Mouse (Mus musculus) MEL (cell line): Measurements from ENCODE around the gene Pik3ip1. TPM values are rescaled to one million over a fixed set of nuclear protein-coding genes. Genes with fewer than 3 reads are reported as not detected.

Experiments
- DNase-seq: peaks from one replicate; pipeline ENCODE4 v3.0.0; 2011; ENCODE audit warnings: low read depth, low spot score
- H3K27ac ChIP-seq: 2 replicates; pipeline ENCODE4 v1.5.1; 2012; ENCODE audit warnings: low read depth, mild to moderate bottlenecking, control low read depth, low read length, moderate library complexity; ENCODE audit not compliant: control insufficient read depth
- H3K27me3 ChIP-seq, 2 experiments: fragments of 150-350 bp in 1 of 2; sonication (generic) in 1 of 2; 2 replicates each; pipeline ENCODE4 v1.6.1; 2012; ENCODE audit warnings: low read length in 2 of 2, mild to moderate bottlenecking in 2 of 2, improper control_type of control experiment in 1 of 2, moderate library complexity in 1 of 2; ENCODE audit not compliant: insufficient read depth in 2 of 2, control insufficient read depth in 1 of 2
- H3K36me3 ChIP-seq, 2 experiments: 2 replicates each; pipeline ENCODE4 v1.6.1; 2012 to 2014; ENCODE audit warnings: low read length in 2 of 2, improper control_type of control experiment in 1 of 2, inconsistent platforms in 1 of 2, mild to moderate bottlenecking in 1 of 2; ENCODE audit not compliant: insufficient read depth in 2 of 2, control insufficient read depth in 1 of 2
- H3K4me1 ChIP-seq, 2 experiments: fragments of 150-350 bp in 1 of 2; sonication (generic) in 1 of 2; 2 replicates each; pipeline ENCODE4 v1.6.1; 2012; ENCODE audit warnings: low read length in 2 of 2, improper control_type of control experiment in 1 of 2, mild to moderate bottlenecking in 1 of 2; ENCODE audit not compliant: insufficient read depth in 2 of 2, control insufficient read depth in 1 of 2
- H3K4me3 ChIP-seq, 2 experiments: fragments of 150-350 bp in 1 of 2; sonication (generic) in 1 of 2; 2 replicates each; pipeline ENCODE4 v1.5.1; 2012; ENCODE audit warnings: low read depth in 2 of 2, low read length in 2 of 2, mild to moderate bottlenecking in 2 of 2, moderate library complexity in 2 of 2, control low read depth in 1 of 2, improper control_type of control experiment in 1 of 2; ENCODE audit not compliant: control insufficient read depth in 1 of 2, insufficient read depth in 1 of 2
- H3K79me2 ChIP-seq: 2 replicates; pipeline ENCODE4 v1.6.1; 2012; ENCODE audit warnings: mild to moderate bottlenecking, low read length, moderate library complexity; ENCODE audit not compliant: control insufficient read depth, poor library complexity, insufficient read depth
- H3K9ac ChIP-seq: 2 replicates; pipeline ENCODE4 v1.6.1; 2012; ENCODE audit warnings: low read depth, mild to moderate bottlenecking, control low read depth, low read length, moderate library complexity; ENCODE audit not compliant: control insufficient read depth, poor library complexity, severe bottlenecking
- H3K9me3 ChIP-seq: fragments of 150-350 bp; sonication (generic); replicated peaks from 2 replicates; pipeline ENCODE4 v1.6.1; 2012; ENCODE audit warnings: mild to moderate bottlenecking, low read length, improper control_type of control experiment, moderate library complexity; ENCODE audit not compliant: insufficient read depth
- CHD1 ChIP-seq: IDR thresholded peaks from 2 replicates; pipeline ENCODE4 v1.6.1; 2012; ENCODE audit warnings: low read depth, mild to moderate bottlenecking, inconsistent platforms, low read length, improper control_type of control experiment
- CHD2 ChIP-seq: IDR thresholded peaks from 2 replicates; pipeline ENCODE4 v1.6.1; 2011; ENCODE audit warnings: low read length, improper control_type of control experiment
- CTCF ChIP-seq, 3 experiments: IDR thresholded peaks in 2 of 3; conservative IDR thresholded peaks in 1 of 3; 2 replicates each; pipeline ENCODE4 v1.5.1; 2011 to 2012; ENCODE audit warnings: low read length in 3 of 3, low read depth in 2 of 3, mild to moderate bottlenecking in 2 of 3, improper control_type of control experiment in 1 of 3, inconsistent platforms in 1 of 3, mixed read lengths in 1 of 3, moderate library complexity in 1 of 3; ENCODE audit not compliant: control insufficient read depth in 1 of 3, insufficient read depth in 1 of 3, poor library complexity in 1 of 3, severe bottlenecking in 1 of 3
- E2F4 ChIP-seq: IDR thresholded peaks from 2 replicates; pipeline ENCODE4 v1.6.1; 2011; ENCODE audit warnings: low read depth, low read length, improper control_type of control experiment, borderline replicate concordance
- ETS1 ChIP-seq: IDR thresholded peaks from 2 replicates; pipeline ENCODE4 v1.6.1; 2012; ENCODE audit warnings: low read depth, mild to moderate bottlenecking, inconsistent platforms, low read length, improper control_type of control experiment, moderate library complexity
- GATA1 ChIP-seq: IDR thresholded peaks from 2 replicates; pipeline ENCODE4 v1.6.1; 2011; ENCODE audit warnings: low read depth, low read length, improper control_type of control experiment
- HCFC1 ChIP-seq: IDR thresholded peaks from 2 replicates; pipeline ENCODE4 v1.6.1; 2012; ENCODE audit warnings: low read depth, mild to moderate bottlenecking, inconsistent platforms, low read length, improper control_type of control experiment, moderate library complexity
- KAT2A ChIP-seq: conservative IDR thresholded peaks from 2 replicates; pipeline ENCODE4 v1.6.1; 2012; ENCODE audit warnings: low read depth, low read length, improper control_type of control experiment, inconsistent platforms
- MXI1 ChIP-seq: IDR thresholded peaks from 2 replicates; pipeline ENCODE4 v1.6.1; 2011; ENCODE audit warnings: mild to moderate bottlenecking, low read depth, low read length, improper control_type of control experiment
- MYB ChIP-seq: IDR thresholded peaks from 2 replicates; pipeline ENCODE4 v1.6.1; 2011; ENCODE audit warnings: mild to moderate bottlenecking, low read depth, low read length, improper control_type of control experiment
- MYC ChIP-seq: IDR thresholded peaks from 2 replicates; pipeline ENCODE4 v1.6.1; 2011; ENCODE audit warnings: low read depth, mild to moderate bottlenecking, low read length, improper control_type of control experiment, moderate library complexity
- NRF1 ChIP-seq: IDR thresholded peaks from 2 replicates; pipeline ENCODE4 v1.6.1; 2014; ENCODE audit warnings: low read depth, mild to moderate bottlenecking, inconsistent platforms, low read length, improper control_type of control experiment, moderate library complexity; ENCODE audit not compliant: poor library complexity, insufficient read depth, severe bottlenecking
- POLR2A ChIP-seq, 2 experiments: IDR thresholded peaks; 2 replicates each; pipeline ENCODE4 v1.6.1; 2011 to 2012; ENCODE audit warnings: low read length in 2 of 2, mild to moderate bottlenecking in 2 of 2, control low read depth in 1 of 2, improper control_type of control experiment in 1 of 2, low read depth in 1 of 2, moderate library complexity in 1 of 2; ENCODE audit not compliant: control insufficient read depth in 1 of 2, insufficient read depth in 1 of 2, poor library complexity in 1 of 2
- RCOR1 ChIP-seq: IDR thresholded peaks from 2 replicates; pipeline ENCODE4 v1.6.1; 2012; ENCODE audit warnings: low read depth, mild to moderate bottlenecking, inconsistent platforms, low read length, improper control_type of control experiment
- SIN3A ChIP-seq: IDR thresholded peaks from 2 replicates; pipeline ENCODE4 v1.6.1; 2012; ENCODE audit warnings: low read length, improper control_type of control experiment, inconsistent platforms
- SMC3 ChIP-seq: IDR thresholded peaks from 2 replicates; pipeline ENCODE4 v1.6.1; 2011; ENCODE audit warnings: low read depth, low read length, improper control_type of control experiment
- TBP ChIP-seq: IDR thresholded peaks from 2 replicates; pipeline ENCODE4 v1.8.0; 2011; ENCODE audit warnings: low read depth, low read length, improper control_type of control experiment
- UBTF ChIP-seq: IDR thresholded peaks from 2 replicates; pipeline ENCODE4 v1.6.1; 2012; ENCODE audit warnings: low read depth, mild to moderate bottlenecking, inconsistent platforms, low read length, improper control_type of control experiment, moderate library complexity, borderline replicate concordance; ENCODE audit not compliant: insufficient read depth
- ZC3H11A ChIP-seq: IDR thresholded peaks from 2 replicates; pipeline ENCODE4 v1.6.1; 2012; ENCODE audit warnings: low read depth, mild to moderate bottlenecking, inconsistent platforms, low read length, improper control_type of control experiment
- ZKSCAN1 ChIP-seq: IDR thresholded peaks from 2 replicates; pipeline ENCODE4 v1.6.1; 2012; ENCODE audit warnings: low read depth, mild to moderate bottlenecking, inconsistent platforms, low read length, improper control_type of control experiment, moderate library complexity
- ZNF384 ChIP-seq: IDR thresholded peaks from 2 replicates; pipeline ENCODE4 v1.6.1; 2012; ENCODE audit warnings: low read depth, mild to moderate bottlenecking, inconsistent platforms, low read length, improper control_type of control experiment
- polyA plus RNA-seq, 2 experiments: library from polyadenylated mRNA; stranded (reverse) in 1 of 2; unstranded in 1 of 2; fragments of >175 nt in 1 of 2; fragments of >200 nt in 1 of 2; gene quantifications; 2 replicates each; pipeline versions ENCODE4 v1.2.1 to v1.2.4; 2012; ENCODE audit warnings: low replicate concordance in 2 of 2, low read depth in 1 of 2; ENCODE audit not compliant: insufficient read length in 2 of 2, insufficient read depth in 1 of 2, missing spikeins in 1 of 2
- total RNA-seq: library from RNA; depleted of rRNA; stranded (reverse); fragments of 300-350 nt; gene quantifications from 2 replicates; pipeline ENCODE4 v1.2.3, GENCODE M21; 2012

The Pik3ip1 gene
- total and polyA plus RNA-seq, 3 experiments: 1.7 to 2.7 TPM; not detected in 1

DNA sequence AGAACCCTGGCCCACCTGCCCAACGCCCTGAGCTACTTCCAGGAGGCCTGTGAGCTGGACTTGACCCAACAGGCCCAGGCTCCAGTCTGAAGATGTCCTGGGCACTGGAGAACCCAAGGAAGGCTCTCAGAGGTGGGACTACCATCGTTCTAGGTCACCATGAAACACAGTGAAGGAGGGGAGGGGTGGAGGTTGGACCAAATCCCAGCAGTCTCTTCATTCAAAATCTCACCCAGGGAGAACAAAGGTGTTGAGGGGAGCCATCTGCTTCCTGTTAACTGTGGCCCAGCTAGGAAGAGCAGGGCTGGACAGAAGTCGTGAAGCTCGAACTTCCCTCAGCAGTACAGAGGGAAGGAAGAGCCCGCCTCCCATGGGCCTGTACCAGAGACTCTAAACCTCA, 59.8 kb downstream of the Pik3ip1 start:
- Histone ChIP-seq H3K27me3 (no peaks in the 10 kb centered on the region), H3K36me3 (peaks cover 0 to 20% of the 10 kb centered on the region in 2 experiments; a peak in 2 of 4 replicates), H3K4me3 (no peak overlapping the region), H3K9me3 (no peaks in the 10 kb centered on the region), H3K4me1 (peaks cover 10 to 15% of the 10 kb centered on the region in 2 experiments), H3K9ac (no peak overlapping the region), H3K79me2 (no peaks in the 10 kb centered on the region), H3K27ac (no peak overlapping the region)
- DNase-seq: no peak
- TF ChIP-seq KAT2A (no peak), CHD1 (no peak), SIN3A (no peak)

DNA sequence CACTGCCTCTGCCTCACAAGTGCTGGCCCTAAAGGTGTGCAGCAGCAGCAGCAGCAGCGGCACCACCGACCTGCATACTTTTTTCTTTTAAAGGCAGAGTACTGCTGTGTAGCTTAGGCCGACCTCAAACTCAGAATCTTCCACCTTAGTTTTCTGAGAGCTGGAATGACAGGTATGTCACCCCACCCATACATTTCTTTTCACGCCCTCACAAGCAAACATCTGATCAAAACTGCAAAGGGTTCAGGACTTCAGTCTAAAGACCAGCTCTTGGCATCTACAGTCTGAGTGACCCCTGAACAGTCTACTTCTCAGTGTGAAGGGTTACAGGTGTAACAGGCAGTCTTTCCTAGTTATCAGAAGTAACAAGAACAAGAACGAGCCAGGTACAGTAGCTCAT, 60.6 kb downstream of the Pik3ip1 start:
- TF ChIP-seq GATA1 (no peak), E2F4 (no peak), RCOR1 (no peak), MYB (no peak), NRF1 (no peak), ZKSCAN1 (no peak), CHD2 (no peak), MXI1 (no peak), MYC (no peak)
- Histone ChIP-seq H3K9ac (no peak overlapping the region), H3K36me3 (peaks cover 0 to 20% of the 10 kb centered on the region in 2 experiments; a peak in 2 of 4 replicates), H3K79me2 (no peaks in the 10 kb centered on the region), H3K27me3 (no peaks in the 10 kb centered on the region), H3K4me1 (peaks cover 10 to 15% of the 10 kb centered on the region in 2 experiments), H3K27ac (no peak overlapping the region), H3K4me3 (no peak overlapping the region), H3K9me3 (no peaks in the 10 kb centered on the region)
- DNase-seq: no peak

DNA sequence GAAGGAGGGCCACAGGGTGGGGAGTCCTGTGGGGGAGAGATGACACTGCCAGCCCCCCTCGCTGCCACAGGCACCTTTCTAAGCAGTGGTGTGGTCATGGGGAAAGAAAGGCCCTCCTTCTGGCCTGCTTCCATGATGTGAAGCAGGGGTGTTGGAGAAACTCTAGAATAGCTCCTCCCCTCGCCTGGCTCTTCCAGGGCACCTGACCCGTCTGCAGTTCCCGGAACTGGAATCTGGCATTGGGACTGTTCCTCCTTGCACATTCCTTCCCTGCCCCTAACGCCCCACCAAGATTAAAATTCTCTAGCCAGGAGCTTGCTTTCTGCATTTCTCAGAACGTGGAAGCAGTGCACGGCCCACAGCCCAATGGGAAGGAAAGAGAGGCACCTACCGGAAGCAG, 62.3 kb downstream of the Pik3ip1 start:
- H3K4me1 ChIP-seq: peaks cover 6% of the 10 kb centered on the region in 2 experiments
- H3K9me3 ChIP-seq: no peaks in the 10 kb centered on the region
- H3K36me3 ChIP-seq: peaks cover 0 to 13% of the 10 kb centered on the region in 2 experiments; a peak in 2 of 4 replicates
- no peak overlapping the region for H3K4me3 ChIP-seq
- no peak for TF ChIP-seq SIN3A
- TF ChIP-seq ZNF384: no peak
- no peak for TF ChIP-seq POLR2A (IDR thresholded peaks at IDR 0.05; ENCODE audit: control insufficient read depth in 1 of 2, insufficient read depth in 1 of 2, low read depth in 1 of 2, low read length in 2 of 2, poor library complexity in 1 of 2)
- no peak for TF ChIP-seq CTCF (IDR thresholded peaks at IDR 0.05 in 2 of 3, conservative IDR thresholded peaks at IDR 0.05 in 1 of 3; ENCODE audit: control insufficient read depth in 1 of 3, insufficient read depth in 1 of 3, low read depth in 2 of 3, low read length in 3 of 3, poor library complexity in 1 of 3, severe bottlenecking in 1 of 3)
- TF ChIP-seq E2F4: no peak
- no peak for TF ChIP-seq UBTF
- no peak for TF ChIP-seq SMC3
- no peak for TF ChIP-seq ZC3H11A
- TF ChIP-seq TBP: no peak
- no peak for TF ChIP-seq HCFC1
- TF ChIP-seq ETS1: no peak
- H3K9ac ChIP-seq: no peak overlapping the region
- no peaks in the 10 kb centered on the region for H3K79me2 ChIP-seq
- no peak overlapping the region for H3K27ac ChIP-seq
- no peaks in the 10 kb centered on the region for H3K27me3 ChIP-seq
- DNase-seq: no peak
